Mouse (Mus musculus): ENCODE data around the gene Whrn. TPM values are rescaled to one million over a fixed set of nuclear protein-coding genes. Genes with fewer than 3 reads are reported as not detected.

Gene Whrn
- total RNA-seq, 2 experiments from 2014 or later = 0.38 TPM; not detected in 1

- no peak for ATAC-seq (replicated peaks; ENCODE audit: low FRiP score, poor library complexity, severe bottlenecking)
These were observed 550 bp downstream of the Whrn start for GRCm38 (mm10) chr4:63494967-63495914.

- ATAC-seq (replicated peaks; ENCODE audit: low FRiP score, poor library complexity, severe bottlenecking) = no peak
These were observed 1.3 kb downstream of the Whrn start for GRCm38 (mm10) chr4:63494401-63494966.

- ATAC-seq (replicated peaks; ENCODE audit: low FRiP score, poor library complexity, severe bottlenecking) = no peak
These were observed 2.3 kb downstream of the Whrn start for GRCm38 (mm10) chr4:63493351-63494121.

- ATAC-seq (replicated peaks; ENCODE audit: low FRiP score, poor library complexity, severe bottlenecking) = no peak
These were observed 4.3 kb downstream of the Whrn start for GRCm38 (mm10) chr4:63491521-63491920.

- ATAC-seq (replicated peaks; ENCODE audit: low FRiP score, poor library complexity, severe bottlenecking) = no peak
These were observed 5.6 kb downstream of the Whrn start for GRCm38 (mm10) chr4:63490146-63490545.

- no peak for ATAC-seq (replicated peaks; ENCODE audit: low FRiP score, poor library complexity, severe bottlenecking)
These were observed 6.1 kb downstream of the Whrn start for GRCm38 (mm10) chr4:63489676-63490075.

- ATAC-seq (replicated peaks; ENCODE audit: low FRiP score, poor library complexity, severe bottlenecking) = no peak
These were observed 7.9 kb downstream of the Whrn start for GRCm38 (mm10) chr4:63487916-63488315.

- ATAC-seq (replicated peaks; ENCODE audit: low FRiP score, poor library complexity, severe bottlenecking) = no peak
These were observed 8.5 kb downstream of the Whrn start for GRCm38 (mm10) chr4:63487256-63487655.

GRCm38 (mm10) chr4:63486523-63486922 lies 9.3 kb downstream of the Whrn start:
- ATAC-seq (replicated peaks; ENCODE audit: low FRiP score, poor library complexity, severe bottlenecking) = no peak

GRCm38 (mm10) chr4:63483741-63484140 lies 12.1 kb downstream of the Whrn start:
- no peak for ATAC-seq (replicated peaks; ENCODE audit: low FRiP score, poor library complexity, severe bottlenecking)

- no peak for ATAC-seq (replicated peaks; ENCODE audit: low FRiP score, poor library complexity, severe bottlenecking)
These were observed 15.0 kb downstream of the Whrn start for GRCm38 (mm10) chr4:63480845-63481167.

- ATAC-seq (replicated peaks; ENCODE audit: low FRiP score, poor library complexity, severe bottlenecking) = peak; percentile 60; the same call in 1 of the 2 replicates
These were observed 15.5 kb downstream of the Whrn start for GRCm38 (mm10) chr4:63480098-63480844.

- ATAC-seq (replicated peaks; ENCODE audit: low FRiP score, poor library complexity, severe bottlenecking) = no peak
These were observed 17.8 kb downstream of the Whrn start for GRCm38 (mm10) chr4:63478036-63478435.

- no peak for ATAC-seq (replicated peaks; ENCODE audit: low FRiP score, poor library complexity, severe bottlenecking)
These were observed 18.9 kb downstream of the Whrn start for GRCm38 (mm10) chr4:63476891-63477290.

- ATAC-seq (replicated peaks; ENCODE audit: low FRiP score, poor library complexity, severe bottlenecking) = no peak
These were observed 20.6 kb downstream of the Whrn start for GRCm38 (mm10) chr4:63475208-63475607.

- no peak for ATAC-seq (replicated peaks; ENCODE audit: low FRiP score, poor library complexity, severe bottlenecking)
These were observed 21.4 kb downstream of the Whrn start for GRCm38 (mm10) chr4:63474439-63474838.

GRCm38 (mm10) chr4:63467338-63467737 lies 28.5 kb downstream of the Whrn start:
- no peak for ATAC-seq (replicated peaks; ENCODE audit: low FRiP score, poor library complexity, severe bottlenecking)

GRCm38 (mm10) chr4:63466192-63466591 lies 29.6 kb downstream of the Whrn start:
- no peak for ATAC-seq (replicated peaks; ENCODE audit: low FRiP score, poor library complexity, severe bottlenecking)

- ATAC-seq (replicated peaks; ENCODE audit: low FRiP score, poor library complexity, severe bottlenecking) = no peak
These were observed 34.8 kb downstream of the Whrn start for GRCm38 (mm10) chr4:63460876-63461525.
